Mouse (Mus musculus) frontal cortex, postnatal 10 days (tissue): ENCODE measurements around the gene L3mbtl4.

ENCODE experiments used
- DNase-seq, 2 experiments: peaks; one replicate each; pipeline ENCODE4 v3.0.0; 2022; ENCODE audit warnings: low spot score in 2 of 2, mixed read lengths in 1 of 2

L3mbtl4 gene

DNA sequence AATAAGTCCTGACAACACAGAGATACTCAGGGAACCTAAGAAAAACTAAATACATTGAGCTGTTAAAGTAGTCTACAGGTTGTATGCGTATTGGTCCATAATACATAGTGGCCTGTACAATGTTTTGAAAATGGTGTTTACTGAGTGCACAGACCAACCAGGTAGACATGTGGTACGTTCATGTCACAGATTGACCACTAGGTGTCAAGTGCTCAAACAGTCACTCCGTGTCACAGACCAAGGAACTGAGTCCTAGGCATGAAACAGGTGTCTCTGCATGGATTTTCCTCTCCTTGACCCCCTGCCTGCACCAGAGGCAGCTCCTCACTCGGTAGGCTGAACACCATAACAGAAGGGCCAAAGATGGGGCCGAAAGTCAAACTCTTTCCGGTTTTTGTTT lies 366.6 kb downstream of the L3mbtl4 start:
- DNase-seq, result no peak

- DNase-seq, result no peak
These were observed 369.0 kb downstream of the L3mbtl4 start for GRCm38 (mm10) chr17:68642521-68643088.

GRCm38 (mm10) chr17:68666528-68666927 lies 392.9 kb downstream of the L3mbtl4 start:
- DNase-seq, result no peak

DNA sequence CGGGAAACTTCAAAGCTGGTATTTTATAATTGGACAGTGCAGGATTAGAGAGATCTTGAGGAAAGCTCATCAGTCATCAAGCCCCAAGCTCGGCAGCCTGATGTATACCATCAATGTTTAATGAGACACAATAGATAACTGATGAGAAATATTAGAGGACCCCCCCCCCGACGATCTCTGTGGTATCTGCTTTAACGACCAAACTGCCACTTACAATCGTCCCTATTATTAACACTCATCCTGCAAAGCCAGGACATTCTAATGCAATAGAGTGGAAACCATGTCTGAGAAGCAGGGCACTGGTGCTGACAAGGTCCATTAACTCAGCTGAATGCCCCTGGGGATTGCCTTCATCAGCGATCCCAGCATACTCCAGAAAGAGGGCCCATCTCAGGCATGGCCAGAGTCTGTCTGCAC lies 398.5 kb downstream of the L3mbtl4 start:
- DNase-seq, result no peak

- DNase-seq, result peak in 1 of 2 experiments; percentile 10
These were observed 437.1 kb downstream of the L3mbtl4 start for GRCm38 (mm10) chr17:68710701-68711100.

DNA sequence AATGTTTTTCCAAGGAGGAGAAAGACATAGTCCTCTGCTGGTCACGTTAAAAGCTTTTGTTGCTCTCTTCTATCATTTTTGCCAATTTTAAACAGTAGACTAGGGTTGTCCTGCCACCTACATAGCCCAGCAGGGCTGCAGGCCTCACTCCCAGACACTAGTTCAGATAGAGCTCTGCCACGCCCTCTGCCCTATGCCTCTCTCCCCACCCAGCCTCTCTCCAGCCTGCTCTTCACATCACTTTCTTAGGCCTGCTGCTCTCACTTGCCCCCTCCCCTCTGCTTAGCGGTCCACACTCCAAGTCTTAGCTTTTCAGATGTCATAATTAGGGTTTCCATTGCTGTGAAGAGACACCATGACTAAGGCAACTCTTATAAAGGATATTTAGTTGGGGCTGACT lies 437.8 kb downstream of the L3mbtl4 start:
- no peak for DNase-seq

- no peak for DNase-seq
These were observed 474.7 kb downstream of the L3mbtl4 start for GRCm38 (mm10) chr17:68748296-68748695.

- DNase-seq, result no peak
These were observed 476.9 kb downstream of the L3mbtl4 start for GRCm38 (mm10) chr17:68750513-68750912.

GRCm38 (mm10) chr17:68753112-68753511 lies 479.5 kb downstream of the L3mbtl4 start:
- no peak for DNase-seq

- no peak for DNase-seq
These were observed 481.2 kb downstream of the L3mbtl4 start for GRCm38 (mm10) chr17:68754789-68755188.

DNA sequence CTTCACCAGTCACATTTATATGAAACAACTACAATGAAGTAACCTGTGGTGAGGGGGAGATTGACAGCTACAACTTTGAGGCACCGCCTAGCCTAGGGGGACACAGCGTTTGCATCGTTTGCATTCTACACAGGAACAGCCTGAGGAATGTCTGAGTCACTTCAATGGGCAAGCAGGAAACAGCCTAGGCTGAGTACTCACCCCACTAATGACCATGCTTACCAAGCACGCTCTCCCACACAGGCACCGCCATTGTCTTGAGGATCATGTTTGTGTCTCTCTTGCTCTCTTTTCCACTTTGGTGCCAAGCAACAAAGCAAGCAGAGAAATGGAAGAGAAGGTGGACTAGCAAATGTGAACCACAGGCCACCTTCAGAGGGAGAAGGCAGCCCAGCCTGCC lies 484.8 kb downstream of the L3mbtl4 start:
- DNase-seq, result no peak

DNA sequence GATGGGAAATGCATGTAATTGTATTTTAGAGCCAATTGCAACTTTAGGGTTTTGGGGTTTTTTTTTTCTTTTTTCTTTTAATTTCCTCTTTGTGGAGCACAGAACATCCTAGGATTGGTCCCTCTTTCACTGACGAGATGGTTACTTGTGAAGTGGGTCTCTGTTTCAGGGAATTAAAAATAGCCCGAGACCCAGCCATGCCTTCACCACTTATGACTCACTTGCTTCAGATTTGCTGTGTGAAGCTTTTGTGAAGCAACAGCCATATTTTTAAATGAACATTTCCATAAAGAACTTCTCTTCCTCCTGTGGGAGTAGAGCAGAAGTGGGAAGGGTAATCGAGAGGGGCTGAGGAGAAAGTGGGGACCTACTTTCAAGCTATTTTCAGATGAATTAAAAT lies 485.3 kb downstream of the L3mbtl4 start:
- DNase-seq, result no peak

- no peak for DNase-seq
These were observed 486.4 kb downstream of the L3mbtl4 start for GRCm38 (mm10) chr17:68759978-68760377.

DNA sequence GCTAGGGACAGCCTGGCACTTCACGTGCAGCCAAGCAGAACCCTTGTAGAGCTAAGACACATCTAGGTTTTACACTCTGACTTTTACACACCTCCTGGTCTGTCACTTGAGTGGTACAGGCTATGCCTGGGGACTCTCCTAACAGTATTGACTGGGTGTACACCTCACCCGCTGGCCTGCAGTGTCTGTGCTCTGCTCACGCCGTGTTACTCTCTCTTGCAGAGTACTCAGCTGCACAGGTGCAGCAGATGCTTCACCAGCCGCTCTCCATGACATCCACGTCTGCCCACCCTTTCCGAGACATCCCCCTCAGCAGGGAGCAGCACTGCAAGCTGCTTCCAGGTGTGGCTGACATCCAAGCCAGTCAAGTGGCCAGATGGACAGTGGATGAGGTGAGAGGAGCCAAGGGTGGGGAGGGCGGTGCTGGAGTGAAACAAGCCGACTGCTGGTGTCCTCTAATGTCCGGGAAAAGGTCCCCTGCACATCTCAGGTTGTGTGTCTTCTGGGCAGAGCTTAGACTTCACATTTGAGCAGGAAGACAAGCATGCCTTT lies 490.8 kb downstream of the L3mbtl4 start:
- DNase-seq, result no peak

- no peak for DNase-seq
These were observed 496.0 kb downstream of the L3mbtl4 start for GRCm38 (mm10) chr17:68769561-68769960.

DNA sequence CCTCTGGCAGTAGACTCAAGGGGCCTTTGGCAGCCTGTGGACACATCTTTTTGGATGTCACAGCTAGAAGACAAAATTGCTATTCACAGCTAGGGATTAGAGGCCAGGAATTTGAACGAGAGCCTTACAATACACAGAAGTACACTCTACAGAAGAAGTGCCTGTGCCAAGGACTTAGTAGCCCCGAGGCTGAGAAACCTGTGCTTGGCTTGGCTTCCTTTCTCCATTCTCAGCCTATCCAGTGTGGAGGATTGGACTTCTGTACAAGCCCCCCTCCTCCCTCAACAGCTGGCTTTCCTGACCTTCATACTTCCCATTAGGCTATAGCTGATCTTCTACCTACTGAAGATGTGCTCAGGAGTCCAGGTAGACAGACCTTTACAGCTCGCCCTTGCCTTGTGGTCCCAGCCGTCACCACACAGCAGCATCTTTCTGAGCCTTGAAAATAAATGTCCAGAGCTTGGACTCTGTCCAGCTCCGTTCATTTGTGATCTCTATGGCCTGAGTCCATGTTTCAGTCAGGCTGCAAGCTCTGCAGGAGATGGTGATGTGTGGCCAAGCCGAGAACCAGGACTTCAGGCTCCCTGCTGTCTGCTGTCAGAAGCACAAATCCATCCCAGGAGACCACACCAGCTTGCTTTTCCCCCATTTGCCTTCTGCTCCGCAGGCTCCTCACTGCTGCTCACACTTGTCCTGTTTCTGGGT lies 497.6 kb downstream of the L3mbtl4 start:
- DNase-seq, result no peak

GRCm38 (mm10) chr17:68793741-68794140 lies 520.1 kb downstream of the L3mbtl4 start:
- DNase-seq, result no peak

DNA sequence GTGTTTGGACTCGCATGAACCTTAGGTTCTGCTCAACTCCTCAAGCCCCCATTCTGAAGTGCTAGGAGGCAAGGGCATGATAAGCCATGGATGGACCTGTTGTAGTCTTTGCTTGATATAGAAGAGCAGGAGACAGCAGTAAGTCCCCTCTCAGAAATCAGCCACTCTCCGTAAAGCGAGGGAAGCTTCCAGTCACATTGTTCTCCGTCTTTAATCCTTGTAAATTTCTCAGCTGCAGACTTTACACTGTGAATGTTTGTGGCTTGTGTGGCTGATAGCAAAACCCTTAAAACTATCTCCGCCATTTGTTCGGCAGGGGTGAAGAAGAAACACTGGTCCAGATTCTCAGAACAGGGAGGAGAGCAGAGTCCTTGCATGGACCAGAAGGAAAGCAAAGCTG lies 552.7 kb downstream of the L3mbtl4 start, which contains the start of gene Tmem200c:
Gene Tmem200c, plus strand, starts transcription at position 301 of the 400 bp plus-strand sequence.
- DNase-seq, result no peak
